Mouse (Mus musculus): ENCODE results near the gene Rfc3.
"Not testable (repeated sequence)": the region's sequence is repeated elsewhere in the genome, so short reads cannot be mapped to it uniquely, and the experiment has no call there.

Rfc3 gene

GRCm38 (mm10) chr5:151650700-151651410 lies at the start of gene Rfc3:
Gene Rfc3, minus strand, starts transcription at chr5:151651242.
- peak; percentile 93 to 97 for DNase-seq (ENCODE audit: low spot score in 2 of 2)

GRCm38 (mm10) chr5:151693636-151694035 lies 42.6 kb upstream of the Rfc3 start:
- not testable (repeated sequence) for DNase-seq (ENCODE audit: low spot score in 2 of 2)

- DNase-seq (ENCODE audit: low spot score in 2 of 2), result peak; percentile 71 to 84
Observed at GRCm38 (mm10) chr5:151686606-151687525, 35.8 kb upstream of the Rfc3 start.

GRCm38 (mm10) chr5:151662207-151662606 lies 11.2 kb upstream of the Rfc3 start:
- DNase-seq (ENCODE audit: low spot score in 2 of 2), result no peak

GRCm38 (mm10) chr5:151651411-151651784 lies 356 bp upstream of the Rfc3 start:
- no peak for DNase-seq (ENCODE audit: low spot score in 2 of 2)

- DNase-seq (ENCODE audit: low spot score in 2 of 2), result peak in 1 of 2 experiments; percentile 68
Observed at GRCm38 (mm10) chr5:151644845-151645244, 6.2 kb downstream of the Rfc3 start.

GRCm38 (mm10) chr5:151642867-151643266 lies 8.2 kb downstream of the Rfc3 start:
- no peak for DNase-seq (ENCODE audit: low spot score in 2 of 2)

- no peak for DNase-seq (ENCODE audit: low spot score in 2 of 2)
Observed at GRCm38 (mm10) chr5:151642102-151642501, 8.9 kb downstream of the Rfc3 start.

- no peak for DNase-seq (ENCODE audit: low spot score in 2 of 2)
Observed at GRCm38 (mm10) chr5:151605921-151606320, 45.1 kb downstream of the Rfc3 start, which contains the start of gene Vmn2r18. Gene Vmn2r18, minus strand, starts transcription at chr5:151606021.

GRCm38 (mm10) chr5:151601696-151602095 lies 49.3 kb downstream of the Rfc3 start:
- DNase-seq (ENCODE audit: low spot score in 2 of 2), result no peak

Measured in spleen, postnatal 4 days (tissue).